Mouse (Mus musculus): ENCODE measurements around the gene Renbp. TPM values are rescaled to one million over a fixed set of nuclear protein-coding genes. Genes with fewer than 3 reads are reported as not detected.
A peak's percentile ranks its signal among the peaks of the same experiment; 100 is the strongest.

Renbp gene
- total and polyA plus RNA-seq, 2 experiments from 2014 or later: 12.4 to 13.1 TPM

GRCm38 (mm10) chrX:73911156-73911555 lies 19.5 kb downstream of the Renbp start:
- 0 out of 2 replicates have a peak overlapping the region, but pooled peaks have one; percentile 27 for H3K4me2 ChIP-seq (ENCODE audit: low read depth)
- no peak overlapping the region for H3K9ac ChIP-seq
- H3K4me3 ChIP-seq (ENCODE audit: low read depth, low read length): no peak overlapping the region
- H3K9me3 ChIP-seq (ENCODE audit: low read length): no peaks in the 10 kb centered on the region
- H3K4me1 ChIP-seq (ENCODE audit: insufficient read depth): no peaks in the 10 kb centered on the region
- H3K27ac ChIP-seq (ENCODE audit: low read depth, low read length): no peak overlapping the region
- no peaks in the 10 kb centered on the region for H3K27me3 ChIP-seq (ENCODE audit: insufficient read depth, low read length)
- DNase-seq: no peak
- WGBS: 39% methylated on average over 26 of the region's 26 CpGs
- no peak for ATAC-seq
- H3K36me3 ChIP-seq (ENCODE audit: insufficient read depth): no peaks in the 10 kb centered on the region
- no peak for TF ChIP-seq CTCF (IDR thresholded peaks at IDR 0.05; ENCODE audit: low read depth)

GRCm38 (mm10) chrX:73910451-73910850 lies 20.2 kb downstream of the Renbp start:
- no peak for ATAC-seq
- no peak overlapping the region for H3K27ac ChIP-seq (ENCODE audit: low read depth, low read length)
- no peak for DNase-seq
- no peaks in the 10 kb centered on the region for H3K4me1 ChIP-seq (ENCODE audit: insufficient read depth)
- no peaks in the 10 kb centered on the region for H3K9me3 ChIP-seq (ENCODE audit: low read length)
- no peak for TF ChIP-seq CTCF (IDR thresholded peaks at IDR 0.05; ENCODE audit: low read depth)
- no peaks in the 10 kb centered on the region for H3K36me3 ChIP-seq (ENCODE audit: insufficient read depth)
- H3K4me3 ChIP-seq (ENCODE audit: low read depth, low read length): no peak overlapping the region
- H3K4me2 ChIP-seq (ENCODE audit: low read depth): no peak overlapping the region
- H3K9ac ChIP-seq: no peak overlapping the region
- no peaks in the 10 kb centered on the region for H3K27me3 ChIP-seq (ENCODE audit: insufficient read depth, low read length)

GRCm38 (mm10) chrX:73910049-73910448 lies 20.6 kb downstream of the Renbp start:
- no peak for DNase-seq
- H3K9ac ChIP-seq: no peak overlapping the region
- TF ChIP-seq CTCF (IDR thresholded peaks at IDR 0.05; ENCODE audit: low read depth): no peak
- no peak for ATAC-seq
- H3K4me1 ChIP-seq (ENCODE audit: insufficient read depth): no peaks in the 10 kb centered on the region
- H3K4me2 ChIP-seq (ENCODE audit: low read depth): no peak overlapping the region
- no peaks in the 10 kb centered on the region for H3K27me3 ChIP-seq (ENCODE audit: insufficient read depth, low read length)
- H3K4me3 ChIP-seq (ENCODE audit: low read depth, low read length): no peak overlapping the region
- no peaks in the 10 kb centered on the region for H3K9me3 ChIP-seq (ENCODE audit: low read length)
- H3K36me3 ChIP-seq (ENCODE audit: insufficient read depth): no peaks in the 10 kb centered on the region
- WGBS: 67% methylated on average over 1 of the region's 1 CpGs
- no peak overlapping the region for H3K27ac ChIP-seq (ENCODE audit: low read depth, low read length)

- Histone ChIP-seq H3K9me3 (ENCODE audit: low read length) (no peaks in the 10 kb centered on the region), H3K27me3 (ENCODE audit: insufficient read depth, low read length) (no peaks in the 10 kb centered on the region), H3K4me3 (ENCODE audit: low read depth, low read length) (no peak overlapping the region), H3K4me2 (ENCODE audit: low read depth) (no peak overlapping the region), H3K4me1 (ENCODE audit: insufficient read depth) (no peaks in the 10 kb centered on the region), H3K9ac (no peak overlapping the region), H3K27ac (ENCODE audit: low read depth, low read length) (no peak overlapping the region), H3K36me3 (ENCODE audit: insufficient read depth) (no peaks in the 10 kb centered on the region)
- ATAC-seq: no peak
- WGBS: 77% methylated on average over 3 of the region's 3 CpGs
- TF ChIP-seq CTCF (IDR thresholded peaks at IDR 0.05; ENCODE audit: low read depth): peak; percentile 42
- no peak for DNase-seq
These were observed 32.7 kb downstream of the Renbp start for GRCm38 (mm10) chrX:73897959-73898358.

GRCm38 (mm10) chrX:73895719-73896118 lies 34.9 kb downstream of the Renbp start, which contains the start of gene L1cam:
Gene L1cam (minus strand): TSS chrX:73896105.
- 21% methylated on average over 2 of the region's 2 CpGs for WGBS
- Histone ChIP-seq H3K27ac (ENCODE audit: low read depth, low read length) (no peak within 1 kb of the TSS), H3K4me3 (ENCODE audit: low read depth, low read length) (no peak within 1 kb of the TSS), H3K9ac (no peak within 1 kb of the TSS), H3K9me3 (ENCODE audit: low read length) (no peaks in the 10 kb centered on the region), H3K27me3 (ENCODE audit: insufficient read depth, low read length) (no peaks in the 10 kb centered on the region), H3K4me2 (ENCODE audit: low read depth) (no peak within 1 kb of the TSS), H3K36me3 (ENCODE audit: insufficient read depth) (no peaks in the 10 kb centered on the region), H3K4me1 (ENCODE audit: insufficient read depth) (no peaks in the 10 kb centered on the region)
- ATAC-seq (no peak), DNase-seq (peak; percentile 20)
- TF ChIP-seq CTCF (IDR thresholded peaks at IDR 0.05; ENCODE audit: low read depth): peak; percentile 37

- H3K4me1 ChIP-seq (ENCODE audit: insufficient read depth): no peaks in the 10 kb centered on the region
- TF ChIP-seq CTCF (IDR thresholded peaks at IDR 0.05; ENCODE audit: low read depth): no peak
- no peaks in the 10 kb centered on the region for H3K9me3 ChIP-seq (ENCODE audit: low read length)
- H3K4me2 ChIP-seq (ENCODE audit: low read depth): no peak overlapping the region
- ATAC-seq: no peak
- no peaks in the 10 kb centered on the region for H3K36me3 ChIP-seq (ENCODE audit: insufficient read depth)
- 90% methylated on average over 14 of the region's 14 CpGs for WGBS
- H3K4me3 ChIP-seq (ENCODE audit: low read depth, low read length): no peak overlapping the region
- no peak overlapping the region for H3K27ac ChIP-seq (ENCODE audit: low read depth, low read length)
- H3K9ac ChIP-seq: no peak overlapping the region
- no peak for DNase-seq
- no peaks in the 10 kb centered on the region for H3K27me3 ChIP-seq (ENCODE audit: insufficient read depth, low read length)
These were observed 37.8 kb downstream of the Renbp start for GRCm38 (mm10) chrX:73892833-73893232.

- H3K27me3 ChIP-seq (ENCODE audit: insufficient read depth, low read length): no peaks in the 10 kb centered on the region
- no peak within 1 kb of the TSS for H3K4me3 ChIP-seq (ENCODE audit: low read depth, low read length)
- no peak within 1 kb of the TSS for H3K4me2 ChIP-seq (ENCODE audit: low read depth)
- no peaks in the 10 kb centered on the region for H3K9me3 ChIP-seq (ENCODE audit: low read length)
- 87% methylated on average over 6 of the region's 6 CpGs for WGBS
- H3K9ac ChIP-seq: no peak within 1 kb of the TSS
- ATAC-seq (no peak), DNase-seq (no peak)
- no peaks in the 10 kb centered on the region for H3K36me3 ChIP-seq (ENCODE audit: insufficient read depth)
- no peaks in the 10 kb centered on the region for H3K4me1 ChIP-seq (ENCODE audit: insufficient read depth)
- no peak for TF ChIP-seq CTCF (IDR thresholded peaks at IDR 0.05; ENCODE audit: low read depth)
- no peak within 1 kb of the TSS for H3K27ac ChIP-seq (ENCODE audit: low read depth, low read length)
These were observed 39.0 kb downstream of the Renbp start, which contains the start of gene Avpr2 for GRCm38 (mm10) chrX:73891551-73892152. Gene Avpr2 (plus strand): TSS chrX:73892102.
